17 mouse cellular contexts compared by ENCODE assay signal in the genomic region with DNA sequence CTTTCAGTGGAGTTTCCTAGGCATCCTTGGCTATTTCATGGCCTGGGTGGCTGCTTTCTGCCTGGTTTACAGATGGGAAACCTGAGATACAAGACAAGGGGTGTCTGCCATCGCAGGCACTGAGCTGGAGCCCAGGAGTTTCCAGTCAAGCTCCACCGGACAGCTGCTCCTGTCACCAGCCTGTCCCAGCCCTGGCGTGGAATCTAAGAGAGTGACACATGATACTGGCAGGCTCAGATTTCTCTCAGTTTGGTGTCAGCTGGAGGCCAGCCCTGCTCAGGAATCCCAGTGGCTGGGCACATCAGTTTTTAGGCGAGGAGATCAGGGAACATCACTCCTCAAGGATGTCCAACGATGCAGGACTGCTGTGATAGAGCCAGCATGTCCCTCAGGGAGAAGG. TPM values are rescaled to one million over a fixed set of nuclear protein-coding genes. Genes with fewer than 3 reads are reported as not detected.
DNase-seq lines count a peak whose midpoint lies in the region; ATAC-seq and TF ChIP-seq lines count a peak whose summit lies in the region.
"Had no signal": no experiment of that assay in that cellular context is flagged by ENCODE, and none has a peak within 500 bp of the region (broad histone marks: within the 10 kb centered on the region; RNA-seq: fewer than 3 reads in every experiment).

No protein-coding gene starts in this region.

- H3K4me2 ChIP-seq in limb, embryonic 13.5 days (replicated peaks) = no peak overlapping the region
- H3K4me2 ChIP-seq in myocyte (ENCODE audit: low read depth) = no peak overlapping the region
- no peak overlapping the region for H3K4me2 ChIP-seq in forebrain, embryonic 11.5 days (ENCODE audit: low read depth, low read length, severe bottlenecking)
- H3K4me2 ChIP-seq: heart, embryonic 13.5 days; liver, embryonic 13.5 days had no signal

- H3K79me2 ChIP-seq in myocyte (ENCODE audit: control insufficient read depth, insufficient read depth) = no peaks in the 10 kb centered on the region

- DNase-seq in limb, embryonic 10.5 days (ENCODE audit: low spot score) = no peak
- peak; percentile 57 for DNase-seq in embryo, embryonic 11 days
- peak; percentile 63 for DNase-seq in gastrocnemius, postnatal 10 days
- DNase-seq in right cerebral cortex, adult 2 months (ENCODE audit: low spot score in 2 of 2) = no peak
- no peak for DNase-seq in forebrain, embryonic 11.5 days (ENCODE audit: low spot score)
- DNase-seq in lung, postnatal 36 days = no peak
- DNase-seq: cerebellum, adult 18-20 months; forebrain, postnatal 0 days; kidney, postnatal 14 days; liver, embryonic 13.5 days; right cerebral cortex, adult 18-20 months had no signal

- no peak overlapping the region for H3ac ChIP-seq in myocyte (ENCODE audit: control insufficient read depth, insufficient read length)

- H3K36me3 ChIP-seq in limb, embryonic 13.5 days = no peaks in the 10 kb centered on the region
- H3K36me3 ChIP-seq in limb, embryonic 10.5 days = no peaks in the 10 kb centered on the region
- H3K36me3 ChIP-seq in myocyte (ENCODE audit: control insufficient read depth, insufficient read depth) = no peaks in the 10 kb centered on the region
- H3K36me3 ChIP-seq in forebrain, embryonic 11.5 days (ENCODE audit: control insufficient read depth, insufficient read depth, low read length) = no peaks in the 10 kb centered on the region
- H3K36me3 ChIP-seq: heart, embryonic 13.5 days; liver, embryonic 13.5 days had no signal

- H3K9ac ChIP-seq in limb, embryonic 13.5 days = no peak overlapping the region
- no peak overlapping the region for H3K9ac ChIP-seq in forebrain, embryonic 11.5 days (ENCODE audit: low read length)
- H3K9ac ChIP-seq: forebrain, postnatal 0 days; heart, embryonic 13.5 days; liver, embryonic 13.5 days had no signal

- no peak overlapping the region for H3K27ac ChIP-seq in limb, embryonic 13.5 days
- H3K27ac ChIP-seq in limb, embryonic 10.5 days = no peak overlapping the region
- no peak overlapping the region for H3K27ac ChIP-seq in forebrain, embryonic 11.5 days (ENCODE audit: low read depth, low read length)
- H3K27ac ChIP-seq: heart, embryonic 13.5 days; hindbrain, postnatal 0 days; liver, embryonic 13.5 days; macrophage had no signal

- H3K27me3 ChIP-seq in limb, embryonic 13.5 days = no peaks in the 10 kb centered on the region
- no peaks in the 10 kb centered on the region for H3K27me3 ChIP-seq in limb, embryonic 10.5 days (ENCODE audit: low read depth, poor library complexity, severe bottlenecking)
- no peaks in the 10 kb centered on the region for H3K27me3 ChIP-seq in myocyte (ENCODE audit: control insufficient read depth, insufficient read depth, insufficient read length)
- H3K27me3 ChIP-seq in forebrain, embryonic 11.5 days (ENCODE audit: control insufficient read depth, insufficient read depth, low read length) = no peaks in the 10 kb centered on the region
- H3K27me3 ChIP-seq: heart, embryonic 13.5 days had no signal

- peak; percentile 49; the same call in 1 of the 2 replicates for ATAC-seq in limb, embryonic 13.5 days (ENCODE audit: low FRiP score, low read depth)
- ATAC-seq in forebrain, embryonic 11.5 days (replicated peaks; ENCODE audit: low FRiP score) = no peak
- ATAC-seq: forebrain, postnatal 0 days; hindbrain, postnatal 0 days had no signal

- no peak overlapping the region for H3K4me3 ChIP-seq in limb, embryonic 13.5 days
- H3K4me3 ChIP-seq in limb, embryonic 10.5 days = no peak overlapping the region
- H3K4me3 ChIP-seq in myocyte = no peak overlapping the region
- no peak overlapping the region for H3K4me3 ChIP-seq in forebrain, embryonic 11.5 days (ENCODE audit: low read depth, low read length)
- H3K4me3 ChIP-seq: heart, embryonic 13.5 days; liver, embryonic 13.5 days had no signal

- 17% methylated on average over 5 of the region's 5 CpGs for whole genome bisulfite sequencing in limb, embryonic 13.5 days
- WGBS in limb, embryonic 10.5 days = 27% methylated on average over 5 of the region's 5 CpGs
- WGBS in forebrain, embryonic 11.5 days = 48% methylated on average over 5 of the region's 5 CpGs

- peaks cover 15% of the 10 kb centered on the region for H3K4me1 ChIP-seq in limb, embryonic 13.5 days
- H3K4me1 ChIP-seq in limb, embryonic 10.5 days = peaks cover 14% of the 10 kb centered on the region
- no peaks in the 10 kb centered on the region for H3K4me1 ChIP-seq in forebrain, embryonic 11.5 days (replicated peaks; ENCODE audit: control insufficient read depth, insufficient read depth, low read length)
- H3K4me1 ChIP-seq: liver, embryonic 13.5 days had no signal

- no peak for TF ChIP-seq POLR2A in myocyte (IDR thresholded peaks at IDR 0.05; ENCODE audit: insufficient read length, low read depth)

- no peaks in the 10 kb centered on the region for H3K9me3 ChIP-seq in limb, embryonic 13.5 days
- no peaks in the 10 kb centered on the region for H3K9me3 ChIP-seq in limb, embryonic 10.5 days (replicated peaks)
- no peaks in the 10 kb centered on the region for H3K9me3 ChIP-seq in forebrain, embryonic 11.5 days (ENCODE audit: control insufficient read depth, low read length)
- H3K9me3 ChIP-seq: heart, embryonic 13.5 days; liver, embryonic 13.5 days had no signal

TF ChIP-seq in myocyte, 11 proteins besides CTCF, POLR2A, EP300 and RAD21:
- TF ChIP-seq MYOD1 (IDR thresholded peaks at IDR 0.05; ENCODE audit: control insufficient read depth in 1 of 3, insufficient read length in 2 of 3, low read depth in 2 of 3) (peak; percentile 74 to 97 (median 90)), TCF12 (IDR thresholded peaks at IDR 0.05; ENCODE audit: insufficient read depth, poor library complexity, severe bottlenecking) (peak; percentile 95), TCF3 (IDR thresholded peaks at IDR 0.05; ENCODE audit: insufficient read length, low read depth) (peak; percentile 86), MYOG (IDR thresholded peaks at IDR 0.05; ENCODE audit: control insufficient read depth in 1 of 3, insufficient read depth in 1 of 3, insufficient read length in 2 of 3, low read depth in 2 of 3) (peak; percentile 95 to 100 (median 98)), USF1 (IDR thresholded peaks at IDR 0.05; ENCODE audit: low read depth) (no peak)

RNA-seq across cellular contexts. Expression of a gene that starts 8.2 kb away (rescaled TPM):
- polyA plus RNA-seq in limb, embryonic 13.5 days (2015; fragmentation: Nextera tagmentation; extraction: Ambion mirVana) = 7.2 and 7.9 TPM in 2 replicates
- 1.8 and 2.4 TPM in 2 replicates for polyA plus RNA-seq in limb, embryonic 10.5 days (2016; fragmentation: Nextera tagmentation; extraction: Ambion mirVana)
- total RNA-seq in gastrocnemius, postnatal 10 days (2021) = 1 to 10 TPM; 2.8 to 3.3 TPM
- 0.14 TPM for polyA plus RNA-seq in myocyte (2012; fragmentation: generic; extraction: Trizol)
- polyA plus RNA-seq in forebrain, embryonic 11.5 days (2014; fragmentation: Nextera tagmentation; extraction: Ambion mirVana) = 1.9 and 2.2 TPM in 2 replicates
- total RNA-seq: neutrophil, adult 5-6 weeks had no signal
- polyA plus RNA-seq: liver, embryonic 13.5 days; macrophage had no signal

RNA-seq across cellular contexts. Expression of a gene that starts 25.5 kb away (rescaled TPM):
- polyA plus RNA-seq in limb, embryonic 13.5 days (2015; fragmentation: Nextera tagmentation; extraction: Ambion mirVana) = 7.5 and 8.6 TPM in 2 replicates
- 7.9 and 8.9 TPM in 2 replicates for polyA plus RNA-seq in limb, embryonic 10.5 days (2016; fragmentation: Nextera tagmentation; extraction: Ambion mirVana)
- total RNA-seq in gastrocnemius, postnatal 10 days (2021) = 1 to 10 TPM; 1.8 to 2.3 TPM
- 0.92 TPM for polyA plus RNA-seq in myocyte (2012; fragmentation: generic; extraction: Trizol)
- 8.5 and 11.1 TPM in 2 replicates for polyA plus RNA-seq in forebrain, embryonic 11.5 days (2014; fragmentation: Nextera tagmentation; extraction: Ambion mirVana)

RNA-seq across cellular contexts. Expression of a gene that starts 31.6 kb away (rescaled TPM):
- 22.4 and 24.6 TPM in 2 replicates for polyA plus RNA-seq in limb, embryonic 13.5 days (2015; fragmentation: Nextera tagmentation; extraction: Ambion mirVana)
- polyA plus RNA-seq in limb, embryonic 10.5 days (2016; fragmentation: Nextera tagmentation; extraction: Ambion mirVana) = 18.0 and 24.2 TPM in 2 replicates
- 1 to 10 TPM; 1.6 to 1.9 TPM for total RNA-seq in gastrocnemius, postnatal 10 days (2021)
- polyA plus RNA-seq in myocyte (2012; fragmentation: generic; extraction: Trizol) = 4.5 TPM
- polyA plus RNA-seq in forebrain, embryonic 11.5 days (2014; fragmentation: Nextera tagmentation; extraction: Ambion mirVana) = 19.9 and 22.2 TPM in 2 replicates

RNA-seq across cellular contexts. Expression of a gene that starts 38.4 kb away (rescaled TPM):
- polyA plus RNA-seq in limb, embryonic 13.5 days (2015; fragmentation: Nextera tagmentation; extraction: Ambion mirVana) = 163 and 169 TPM in 2 replicates
- polyA plus RNA-seq in limb, embryonic 10.5 days (2016; fragmentation: Nextera tagmentation; extraction: Ambion mirVana) = 166 and 173 TPM in 2 replicates
- total RNA-seq in gastrocnemius, postnatal 10 days (2021) = 10 to 100 TPM; 74.8 to 81.4 TPM
- 64.5 TPM for polyA plus RNA-seq in myocyte (2012; fragmentation: generic; extraction: Trizol)
- polyA plus RNA-seq in forebrain, embryonic 11.5 days (2014; fragmentation: Nextera tagmentation; extraction: Ambion mirVana) = 272 and 278 TPM in 2 replicates

RNA-seq across cellular contexts. Expression of a gene that starts 48.0 kb away (rescaled TPM):
- 260 and 262 TPM in 2 replicates for polyA plus RNA-seq in limb, embryonic 13.5 days (2015; fragmentation: Nextera tagmentation; extraction: Ambion mirVana)
- polyA plus RNA-seq in limb, embryonic 10.5 days (2016; fragmentation: Nextera tagmentation; extraction: Ambion mirVana) = 230 and 231 TPM in 2 replicates
- 10 to 100 TPM; 33.3 to 43.3 TPM for total RNA-seq in gastrocnemius, postnatal 10 days (2021)
- 44.9 TPM for polyA plus RNA-seq in myocyte (2012; fragmentation: generic; extraction: Trizol)
- 196 and 206 TPM in 2 replicates for polyA plus RNA-seq in forebrain, embryonic 11.5 days (2014; fragmentation: Nextera tagmentation; extraction: Ambion mirVana)

Comparison
In these comparisons a context has a peak if more than half of its experiments do, and no peak if none do; other contexts are left out.
1. DNase-seq: peak in embryo, embryonic 11 days (single experiment) and gastrocnemius, postnatal 10 days (single experiment); none in limb, embryonic 10.5 days (single experiment), right cerebral cortex, adult 2 months (0 of 2), forebrain, embryonic 11.5 days (single experiment) and lung, postnatal 36 days (single experiment).